38 mouse cellular contexts compared by ENCODE assay signal in genomic region chr3:136432072-136432471, GRCm38 (mm10).
DNase-seq lines count a peak whose midpoint lies in the region; ATAC-seq lines count a peak whose summit lies in the region.
"Had no signal": no experiment of that assay in that cellular context is flagged by ENCODE, and none has a peak within 500 bp of the region (broad histone marks: within the 10 kb centered on the region; RNA-seq: fewer than 3 reads in every experiment).

No protein-coding gene starts in this region.

- no peaks in the 10 kb centered on the region for H3K27me3 ChIP-seq in heart, embryonic 12.5 days (replicated peaks)
- H3K27me3 ChIP-seq: embryonic facial prominence, embryonic 12.5 days; forebrain, embryonic 12.5 days; intestine, embryonic 15.5 days; limb, embryonic 15.5 days; liver, embryonic 13.5 days; neural tube, embryonic 12.5 days had no signal

- H3K4me2 ChIP-seq in heart, embryonic 12.5 days, result no peak overlapping the region
- H3K4me2 ChIP-seq: embryonic facial prominence, embryonic 12.5 days; forebrain, embryonic 12.5 days; heart, embryonic 11.5 days; intestine, embryonic 15.5 days; limb, embryonic 15.5 days; liver, embryonic 13.5 days; midbrain, embryonic 11.5 days; neural tube, embryonic 12.5 days had no signal

- ATAC-seq in frontal cortex, adult (ENCODE audit: low TSS enrichment), result 0 out of 2 replicates have a peak, but pooled peaks have one; percentile 31
- ATAC-seq in granulocyte monocyte progenitor cell, adult 5-6 weeks (replicated peaks; ENCODE audit: poor library complexity, severe bottlenecking), result peak; percentile 87
- ATAC-seq in heart, embryonic 12.5 days (ENCODE audit: insufficient number of reproducible peaks, low FRiP score), result no peak
- ATAC-seq: forebrain, postnatal 0 days; hindbrain, embryonic 16.5 days; intestine, embryonic 15.5 days; lung, postnatal 0 days; midbrain, embryonic 16.5 days had no signal

- intact Hi-C loops in heart, postnatal 36 days (cut with DNase I), result no loop called here

- 83% methylated on average over 3 of the region's 3 CpGs for WGBS in heart, embryonic 12.5 days

- no peak overlapping the region for H3K27ac ChIP-seq in heart, embryonic 12.5 days (ENCODE audit: poor library complexity, severe bottlenecking)
- H3K27ac ChIP-seq: embryonic facial prominence, embryonic 12.5 days; forebrain, embryonic 12.5 days; hindbrain, embryonic 10.5 days; intestine, embryonic 15.5 days; kidney, postnatal 0 days; limb, embryonic 10.5 days; limb, embryonic 15.5 days; liver, embryonic 13.5 days; neural tube, embryonic 12.5 days; stomach, postnatal 0 days had no signal

- H3K9me3 ChIP-seq in heart, embryonic 12.5 days (replicated peaks), result no peaks in the 10 kb centered on the region
- H3K9me3 ChIP-seq: embryonic facial prominence, embryonic 12.5 days; forebrain, embryonic 12.5 days; G1E; hindbrain, embryonic 10.5 days; intestine, embryonic 15.5 days; limb, embryonic 10.5 days; limb, embryonic 15.5 days; liver, embryonic 13.5 days; neural tube, embryonic 12.5 days had no signal

- no peak overlapping the region for H3K4me3 ChIP-seq in heart, embryonic 12.5 days
- H3K4me3 ChIP-seq: embryonic facial prominence, embryonic 12.5 days; forebrain, embryonic 12.5 days; hindbrain, embryonic 10.5 days; intestine, embryonic 15.5 days; limb, embryonic 10.5 days; limb, embryonic 15.5 days; liver, embryonic 13.5 days; neural tube, embryonic 12.5 days had no signal

- no peak overlapping the region for H3K9ac ChIP-seq in heart, embryonic 12.5 days
- H3K9ac ChIP-seq: embryonic facial prominence, embryonic 12.5 days; forebrain, embryonic 12.5 days; forebrain, postnatal 0 days; intestine, embryonic 15.5 days; limb, embryonic 15.5 days; liver, embryonic 13.5 days; neural tube, embryonic 12.5 days had no signal

- DNase-seq in frontal cortex, postnatal 14 days (ENCODE audit: low spot score in 2 of 2), result no peak
- DNase-seq in adipocyte (ENCODE audit: low spot score), result peak; percentile 81
- no peak for DNase-seq in lung, postnatal 14 days
- no peak for DNase-seq in heart, postnatal 36 days
- no peak for DNase-seq in kidney, postnatal 10 days
- DNase-seq: adrenal gland, adult 2 months; cerebellum, adult 11 months; cerebellum, adult 9-10 months; cerebellum, postnatal 36 days; embryo, embryonic 11 days; forebrain, postnatal 0 days; gastrocnemius, postnatal 25 days; heart, adult 18-20 months; kidney, adult 8-10 months; layer of hippocampus, adult 9-11 months; liver, embryonic 13.5 days; lung, adult 18-20 months; right cerebral cortex, adult 18-20 months; thymus, adult 2 months; thymus, postnatal 36 days had no signal

- no peaks in the 10 kb centered on the region for H3K4me1 ChIP-seq in heart, embryonic 12.5 days (replicated peaks)
- H3K4me1 ChIP-seq: embryonic facial prominence, embryonic 12.5 days; forebrain, embryonic 12.5 days; hindbrain, embryonic 10.5 days; intestine, embryonic 15.5 days; limb, embryonic 10.5 days; limb, embryonic 15.5 days; liver, embryonic 13.5 days; neural tube, embryonic 12.5 days had no signal

- no peaks in the 10 kb centered on the region for H3K36me3 ChIP-seq in heart, embryonic 12.5 days
- H3K36me3 ChIP-seq: embryonic facial prominence, embryonic 12.5 days; forebrain, embryonic 12.5 days; G1E; hindbrain, embryonic 10.5 days; intestine, embryonic 15.5 days; limb, embryonic 10.5 days; limb, embryonic 15.5 days; liver, embryonic 13.5 days; neural tube, embryonic 12.5 days had no signal
